Comparison of ENCODE assay signal across 19 mouse cellular contexts in the genomic region with DNA sequence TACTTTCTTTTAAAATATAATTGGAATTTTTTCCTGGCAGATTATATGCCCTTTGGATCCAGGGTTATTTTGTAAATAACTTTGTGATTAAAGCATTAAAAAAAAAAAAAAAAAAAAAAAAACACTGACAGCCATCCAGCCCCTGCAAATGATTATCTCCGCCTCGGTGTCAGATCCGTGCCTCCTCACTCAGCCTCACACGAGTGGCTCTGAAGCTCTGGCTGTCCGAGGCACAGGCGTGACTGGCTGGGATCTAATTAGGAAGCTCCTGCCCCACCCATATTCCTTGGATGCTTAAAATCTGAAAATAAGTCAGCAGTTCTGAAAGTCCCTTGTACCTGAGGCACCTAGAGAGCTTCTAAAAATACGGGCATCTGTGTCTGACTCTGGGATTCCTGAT.
A peak's percentile ranks its signal among the peaks of the same experiment; 100 is the strongest.
DNase-seq lines count a peak whose midpoint lies in the region; ATAC-seq and TF ChIP-seq lines count a peak whose summit lies in the region.
"Had no signal": no experiment of that assay in that cellular context is flagged by ENCODE, and none has a peak within 500 bp of the region (broad histone marks: within the 10 kb centered on the region; RNA-seq: fewer than 3 reads in every experiment).

No protein-coding gene starts in this region.

- H3K4me2 ChIP-seq in forebrain, embryonic 15.5 days (replicated peaks): no peak overlapping the region
- H3K4me2 ChIP-seq in forebrain, postnatal 0 days (ENCODE audit: low read depth): no peak overlapping the region
- H3K4me2 ChIP-seq in lung, postnatal 0 days (replicated peaks; ENCODE audit: low read depth, low read length): no peak overlapping the region
- peak overlapping the region; percentile 24; the same call in 1 of the 2 replicates for H3K4me2 ChIP-seq in embryonic facial prominence, embryonic 13.5 days
- no peak overlapping the region for H3K4me2 ChIP-seq in limb, embryonic 15.5 days
- H3K4me2 ChIP-seq: heart, embryonic 13.5 days had no signal

- TF ChIP-seq EP300 in lung, postnatal 0 days (IDR thresholded peaks at IDR 0.05): no peak

- H3K9me3 ChIP-seq in forebrain, embryonic 15.5 days: no peaks in the 10 kb centered on the region
- H3K9me3 ChIP-seq in forebrain, postnatal 0 days (ENCODE audit: low read length): no peaks in the 10 kb centered on the region
- no peaks in the 10 kb centered on the region for H3K9me3 ChIP-seq in lung, postnatal 0 days (ENCODE audit: low read length)
- H3K9me3 ChIP-seq in embryonic facial prominence, embryonic 13.5 days: no peaks in the 10 kb centered on the region
- H3K9me3 ChIP-seq in limb, embryonic 15.5 days: no peaks in the 10 kb centered on the region
- H3K9me3 ChIP-seq: heart, embryonic 13.5 days; limb, embryonic 12.5 days had no signal

- no peak for TF ChIP-seq CTCF in forebrain, postnatal 0 days (IDR thresholded peaks at IDR 0.05; ENCODE audit: low read depth)
- no peak for TF ChIP-seq CTCF in lung, postnatal 0 days (IDR thresholded peaks at IDR 0.05)
- no peak for TF ChIP-seq CTCF in lung, adult 2 months (IDR thresholded peaks at IDR 0.05; ENCODE audit: insufficient read depth, low read length)

- H3K4me1 ChIP-seq in forebrain, embryonic 15.5 days: peaks cover 28% of the 10 kb centered on the region
- peaks cover 4% of the 10 kb centered on the region; the same call in 1 of the 2 replicates for H3K4me1 ChIP-seq in forebrain, postnatal 0 days (ENCODE audit: insufficient read depth)
- H3K4me1 ChIP-seq in lung, postnatal 0 days (ENCODE audit: insufficient read depth, low read depth, low read length): peaks cover 22% of the 10 kb centered on the region; the same call in 1 of the 2 replicates
- peaks cover 4% of the 10 kb centered on the region for H3K4me1 ChIP-seq in lung, adult 2 months (ENCODE audit: control insufficient read depth, insufficient read depth, low read length)
- H3K4me1 ChIP-seq in embryonic facial prominence, embryonic 13.5 days: peaks cover 60% of the 10 kb centered on the region
- H3K4me1 ChIP-seq in limb, embryonic 15.5 days: peaks cover 52% of the 10 kb centered on the region

- no peaks in the 10 kb centered on the region for H3K27me3 ChIP-seq in forebrain, embryonic 15.5 days
- H3K27me3 ChIP-seq in forebrain, postnatal 0 days (ENCODE audit: insufficient read depth, low read length): no peaks in the 10 kb centered on the region
- no peaks in the 10 kb centered on the region for H3K27me3 ChIP-seq in lung, postnatal 0 days (replicated peaks; ENCODE audit: insufficient read depth, low read length)
- H3K27me3 ChIP-seq in embryonic facial prominence, embryonic 13.5 days: no peaks in the 10 kb centered on the region
- no peaks in the 10 kb centered on the region for H3K27me3 ChIP-seq in limb, embryonic 15.5 days
- H3K27me3 ChIP-seq: heart, embryonic 13.5 days; limb, embryonic 12.5 days had no signal

- TF ChIP-seq POLR2A in lung, adult 2 months (IDR thresholded peaks at IDR 0.05; ENCODE audit: borderline replicate concordance, extremely low read depth, low read depth, low read length): no peak

- H3K9ac ChIP-seq in forebrain, embryonic 15.5 days (replicated peaks): no peak overlapping the region
- no peak overlapping the region for H3K9ac ChIP-seq in forebrain, postnatal 0 days
- H3K9ac ChIP-seq in lung, postnatal 0 days (replicated peaks; ENCODE audit: low read depth): no peak overlapping the region
- no peak overlapping the region for H3K9ac ChIP-seq in embryonic facial prominence, embryonic 13.5 days
- no peak overlapping the region for H3K9ac ChIP-seq in limb, embryonic 15.5 days
- H3K9ac ChIP-seq: limb, embryonic 12.5 days; liver, embryonic 14.5 days had no signal

- H3K36me3 ChIP-seq in forebrain, embryonic 15.5 days: peaks cover 15% of the 10 kb centered on the region
- peaks cover 49% of the 10 kb centered on the region for H3K36me3 ChIP-seq in forebrain, postnatal 0 days (ENCODE audit: insufficient read depth)
- H3K36me3 ChIP-seq in lung, postnatal 0 days (ENCODE audit: insufficient read depth, low read length): no peaks in the 10 kb centered on the region
- H3K36me3 ChIP-seq in embryonic facial prominence, embryonic 13.5 days: peaks cover 6% of the 10 kb centered on the region; the same call in 1 of the 2 replicates
- peaks cover 4% of the 10 kb centered on the region for H3K36me3 ChIP-seq in limb, embryonic 15.5 days

- 66% methylated on average over 7 of the region's 7 CpGs for WGBS in forebrain, embryonic 15.5 days
- WGBS in forebrain, postnatal 0 days: 55% methylated on average over 7 of the region's 7 CpGs
- 68% methylated on average over 7 of the region's 7 CpGs for WGBS in lung, postnatal 0 days
- 72% methylated on average over 7 of the region's 7 CpGs for WGBS in lung, adult 2 months
- 21% methylated on average over 7 of the region's 7 CpGs for WGBS in embryonic facial prominence, embryonic 13.5 days
- WGBS in limb, embryonic 15.5 days: 44% methylated on average over 7 of the region's 7 CpGs

- ATAC-seq in forebrain, embryonic 15.5 days (replicated peaks): no peak
- no peak for ATAC-seq in forebrain, postnatal 0 days
- peak; percentile 35; the same call in 1 of the 2 replicates for ATAC-seq in lung, postnatal 0 days
- no peak for ATAC-seq in embryonic facial prominence, embryonic 13.5 days (ENCODE audit: insufficient number of reproducible peaks, insufficient read depth, low FRiP score, low TSS enrichment, low read depth)
- ATAC-seq in limb, embryonic 15.5 days (ENCODE audit: insufficient number of reproducible peaks, low FRiP score, low TSS enrichment, low read depth): no peak
- ATAC-seq: intestine, postnatal 0 days; midbrain, embryonic 16.5 days had no signal

- H3K4me3 ChIP-seq in forebrain, embryonic 15.5 days: no peak overlapping the region
- no peak overlapping the region for H3K4me3 ChIP-seq in forebrain, postnatal 0 days (ENCODE audit: low read depth, low read length)
- no peak overlapping the region for H3K4me3 ChIP-seq in lung, postnatal 0 days (ENCODE audit: low read depth, low read length)
- H3K4me3 ChIP-seq in lung, adult 2 months (replicated peaks; ENCODE audit: extremely low read depth, low read depth, low read length): no peak overlapping the region
- H3K4me3 ChIP-seq in embryonic facial prominence, embryonic 13.5 days: no peak overlapping the region
- H3K4me3 ChIP-seq in limb, embryonic 15.5 days: no peak overlapping the region
- H3K4me3 ChIP-seq: heart, embryonic 13.5 days; left cerebral cortex, adult 2 months had no signal

- 0 out of 2 replicates have a peak overlapping the region, but pooled peaks have one; percentile 7 for H3K27ac ChIP-seq in forebrain, embryonic 15.5 days (replicated peaks)
- H3K27ac ChIP-seq in forebrain, postnatal 0 days (ENCODE audit: low read depth, low read length): no peak overlapping the region
- 0 out of 2 replicates have a peak overlapping the region, but pooled peaks have one; percentile 20 for H3K27ac ChIP-seq in lung, postnatal 0 days (ENCODE audit: low read length)
- H3K27ac ChIP-seq in embryonic facial prominence, embryonic 13.5 days: peak overlapping the region; percentile 53; the same call in 1 of the 2 replicates
- H3K27ac ChIP-seq in limb, embryonic 15.5 days: peak overlapping the region; percentile 68
- H3K27ac ChIP-seq: heart, embryonic 13.5 days; left cerebral cortex, adult 2 months; liver, embryonic 14.5 days; macrophage had no signal

- DNase-seq in forebrain, postnatal 0 days: no peak
- peak; percentile 72 for DNase-seq in lung, postnatal 0 days (ENCODE audit: low spot score)
- no peak for DNase-seq in lung, adult 2 months
- DNase-seq in right cerebral cortex, adult 18-20 months: no peak
- DNase-seq in cerebellum, adult 11 months: no peak
- DNase-seq: adrenal gland, adult 2 months; cerebellum, postnatal 25 days; heart, postnatal 36 days; kidney, postnatal 10 days had no signal
